Mouse (Mus musculus) midbrain, embryonic 16.5 days (tissue): Measurements from ENCODE around the gene Fam196b. TPM values are rescaled to one million over a fixed set of nuclear protein-coding genes. Genes with fewer than 3 reads are reported as not detected.

Experiments
- polyA plus RNA-seq: library from polyadenylated mRNA; unstranded; fragments of >200 nt; fragmentation: Nextera tagmentation; extraction: Ambion mirVana; gene quantifications from 2 replicates; pipeline ENCODE4 v1.2.1, GENCODE M21; 2015

Gene Fam196b
- polyA plus RNA-seq, 1 experiment from 2014 or later: 6.6 TPM

Other genes with a start within 250 kb of the Fam196b start
- gene 4930469K13Rik, start 216.3 kb upstream of the Fam196b start, polyA plus RNA-seq: not detected in 2 replicates
- gene Foxi1, start 106.7 kb upstream of the Fam196b start, polyA plus RNA-seq: not detected in 2 replicates